Mouse (Mus musculus) v-Abl transformed pro-B cells (cell line): Measurements from ENCODE around the gene Rapgef2.
"Not testable (repeated sequence)": the region's sequence is repeated elsewhere in the genome, so short reads cannot be mapped to it uniquely, and the experiment has no call there.

Experiments used
- in situ Hi-C, 2 experiments: fragments of 400-800 bp; cut with MboI; formaldehyde crosslinking; loops; one replicate each; pipeline ENCODE4 v1.15.1; 2025; ENCODE audit not compliant: unreplicated experiment in 2 of 2

Gene Rapgef2

DNA sequence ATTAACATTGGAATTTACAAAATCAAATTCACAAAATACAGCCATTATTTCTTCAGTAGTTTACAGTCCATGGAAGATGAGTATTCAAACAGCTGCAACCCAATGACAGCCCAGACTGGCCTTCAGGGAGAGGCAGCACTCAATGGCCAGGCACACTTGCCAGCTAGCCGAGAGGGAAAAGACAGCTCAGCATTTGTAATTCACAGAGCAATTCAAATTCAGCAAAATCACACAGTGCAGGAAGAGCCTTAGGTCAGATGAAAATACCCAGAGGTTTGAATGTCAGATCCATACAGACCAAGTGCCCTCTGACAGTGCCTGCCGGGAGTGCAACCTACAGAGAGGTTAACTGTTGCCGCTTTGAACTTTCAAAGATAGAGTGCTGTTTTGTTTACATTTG lies 107.6 kb downstream of the Rapgef2 start:
- in situ Hi-C loops, result no loop called here

DNA sequence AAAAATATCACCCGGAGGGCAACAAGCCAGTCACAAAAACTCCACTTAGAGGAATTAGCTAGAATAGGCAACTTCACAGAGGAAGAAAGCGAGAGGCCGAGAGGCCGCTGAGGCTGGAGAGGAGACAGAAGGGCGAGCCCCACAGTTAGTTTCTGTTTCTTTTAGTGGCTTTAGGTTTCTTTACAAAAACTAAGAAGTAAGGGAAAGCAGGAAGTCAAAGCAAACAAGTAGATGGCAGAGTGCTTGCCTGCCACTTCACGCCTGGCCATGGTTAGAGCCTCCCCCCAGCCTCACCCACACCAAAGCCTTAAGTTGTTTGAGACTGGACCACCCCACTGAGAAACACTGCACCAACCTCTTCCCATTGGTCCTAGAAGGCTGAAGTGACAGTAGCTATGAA lies 108.2 kb downstream of the Rapgef2 start:
- in situ Hi-C loops, result no loop called here

DNA sequence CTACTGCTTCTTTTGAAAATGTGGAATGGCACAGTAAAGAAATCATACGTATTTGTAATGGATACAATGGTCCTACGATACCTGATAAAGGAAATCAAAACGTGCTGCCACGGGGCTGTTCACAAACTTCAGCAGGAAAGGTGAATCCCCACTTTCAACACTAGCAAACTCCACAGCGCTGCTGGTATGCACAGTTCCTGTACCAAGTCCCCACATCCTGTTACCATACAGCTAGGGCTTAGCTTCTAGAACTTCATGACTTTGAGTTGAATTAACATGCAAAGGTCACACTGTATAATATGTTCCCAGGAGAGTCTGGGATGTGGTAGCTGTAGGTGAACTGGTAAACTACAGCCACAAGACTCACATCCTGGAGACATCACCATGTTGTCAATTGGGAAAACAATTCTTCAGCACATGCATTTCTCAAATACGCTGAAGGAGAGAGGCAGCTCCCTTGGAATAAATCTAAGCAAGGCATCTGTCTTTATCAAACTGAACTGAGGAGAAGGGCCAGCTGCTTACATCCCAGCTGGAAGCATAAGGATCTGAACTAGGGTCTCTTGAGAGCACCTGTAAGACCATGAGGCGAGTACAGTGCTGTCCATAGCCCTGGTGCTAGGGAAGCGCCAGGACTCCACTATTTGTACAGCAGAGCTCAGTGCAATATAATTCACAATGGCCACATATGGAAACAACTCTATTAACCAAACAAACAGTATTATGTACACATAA lies 109.0 kb downstream of the Rapgef2 start:
- in situ Hi-C loops, result no loop called here

DNA sequence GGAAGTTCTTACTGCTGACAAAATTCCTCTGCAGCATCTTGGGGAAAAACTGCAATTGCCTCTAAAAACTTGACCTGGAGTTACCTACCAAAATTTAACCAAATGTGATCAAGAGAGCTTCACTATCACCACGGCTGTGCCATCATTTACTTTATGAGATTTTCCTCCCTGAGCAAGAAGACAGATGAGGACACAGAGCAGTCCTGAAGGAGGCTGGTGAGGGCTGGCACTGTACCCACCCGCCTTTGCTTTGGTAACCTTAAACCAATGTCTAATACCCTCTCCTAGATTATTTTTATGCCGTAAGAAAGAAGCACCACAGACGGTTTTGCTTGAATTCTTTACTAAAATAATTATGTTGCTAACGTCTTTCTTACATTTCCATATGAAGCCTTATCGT lies 112.1 kb downstream of the Rapgef2 start:
- in situ Hi-C loops, result no loop called here

DNA sequence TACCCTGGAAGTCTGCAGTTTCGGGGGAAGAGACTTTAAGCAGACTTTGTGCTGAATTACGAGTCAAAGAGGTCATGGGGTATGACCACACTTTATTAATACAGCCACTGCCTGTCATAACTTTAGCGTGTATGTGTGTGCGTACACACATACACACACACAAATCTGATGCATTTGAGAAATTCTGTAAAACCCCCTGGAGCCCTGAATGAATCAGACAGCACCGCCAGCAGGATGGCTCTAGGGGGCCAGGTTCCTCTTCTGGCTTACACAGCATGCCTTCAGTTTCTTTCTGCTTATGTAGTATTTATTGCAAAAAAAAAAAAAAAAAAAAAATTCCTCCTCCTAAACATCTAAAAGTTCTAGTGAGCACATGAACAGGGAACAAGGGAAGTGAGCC lies 113.0 kb downstream of the Rapgef2 start:
- in situ Hi-C loops, result no loop called here

DNA sequence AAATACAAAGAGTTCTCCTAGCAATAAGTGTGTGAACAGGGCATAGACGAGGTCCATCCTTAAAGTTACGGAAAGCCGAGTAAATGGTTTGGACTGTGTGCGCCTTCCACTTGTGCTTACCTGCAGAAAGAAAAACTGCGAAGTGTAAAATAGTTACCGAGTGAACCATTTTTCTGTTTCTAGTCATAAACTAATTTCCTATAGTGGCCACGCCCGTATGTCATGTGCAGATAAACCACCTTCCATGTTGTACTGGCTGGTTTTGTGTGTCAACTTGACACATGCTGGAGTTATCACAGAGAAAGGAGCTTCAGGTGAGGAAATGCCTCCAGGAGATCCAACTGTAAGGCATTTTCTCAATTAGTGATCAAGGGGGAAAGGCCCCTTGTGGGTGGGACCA lies 115.2 kb downstream of the Rapgef2 start:
- in situ Hi-C loops, result not testable (repeated sequence)

DNA sequence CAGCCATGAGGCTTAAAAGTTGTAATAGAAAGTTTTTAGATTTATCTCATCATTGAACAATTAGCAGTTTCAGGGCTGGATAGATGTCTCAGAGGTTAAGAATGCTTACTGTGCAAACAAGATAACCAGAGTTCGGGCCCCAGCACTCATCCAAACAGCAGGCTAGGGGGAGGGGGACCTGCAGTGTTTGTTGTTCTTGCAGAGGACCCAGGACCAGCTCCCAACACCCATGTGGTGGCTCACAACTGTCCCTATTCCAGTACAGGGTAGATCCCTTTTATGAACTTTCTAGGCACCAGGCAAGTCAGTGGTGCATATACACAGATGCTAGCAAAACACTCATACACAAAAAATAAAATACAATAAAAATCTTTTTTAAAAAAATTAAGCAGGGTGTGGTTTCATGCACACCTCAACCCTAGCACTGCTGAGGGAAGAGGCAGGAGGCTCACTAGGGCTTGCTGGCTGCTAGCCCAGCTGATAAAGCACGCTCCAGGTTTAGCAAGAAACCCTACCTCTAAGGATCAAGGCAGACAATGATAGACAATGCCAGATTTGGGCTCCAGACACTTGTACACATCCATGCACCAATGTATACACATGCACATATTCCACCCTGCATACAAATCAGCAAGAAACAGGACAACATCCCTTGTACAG lies 118.0 kb downstream of the Rapgef2 start:
- in situ Hi-C loops, result no loop called here

DNA sequence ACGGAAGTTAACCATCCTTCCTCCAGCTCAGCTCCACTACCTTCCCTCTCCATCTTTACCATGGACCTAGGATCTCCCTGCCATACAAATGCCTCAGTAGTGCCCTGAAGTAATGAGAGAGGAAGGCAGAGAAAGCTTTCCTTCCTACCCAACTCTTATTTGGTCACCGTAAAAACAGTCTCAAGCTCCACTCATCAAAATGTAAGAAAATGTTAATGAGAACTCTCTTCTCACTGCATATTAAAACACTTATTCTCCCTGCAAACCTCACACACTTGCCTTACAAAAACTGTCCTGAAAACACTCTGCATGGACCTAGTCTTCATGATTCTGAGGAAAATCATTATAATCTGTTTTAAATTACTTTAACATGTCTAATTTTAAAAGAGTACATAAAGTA lies 118.7 kb downstream of the Rapgef2 start:
- in situ Hi-C loops, result no loop called here

DNA sequence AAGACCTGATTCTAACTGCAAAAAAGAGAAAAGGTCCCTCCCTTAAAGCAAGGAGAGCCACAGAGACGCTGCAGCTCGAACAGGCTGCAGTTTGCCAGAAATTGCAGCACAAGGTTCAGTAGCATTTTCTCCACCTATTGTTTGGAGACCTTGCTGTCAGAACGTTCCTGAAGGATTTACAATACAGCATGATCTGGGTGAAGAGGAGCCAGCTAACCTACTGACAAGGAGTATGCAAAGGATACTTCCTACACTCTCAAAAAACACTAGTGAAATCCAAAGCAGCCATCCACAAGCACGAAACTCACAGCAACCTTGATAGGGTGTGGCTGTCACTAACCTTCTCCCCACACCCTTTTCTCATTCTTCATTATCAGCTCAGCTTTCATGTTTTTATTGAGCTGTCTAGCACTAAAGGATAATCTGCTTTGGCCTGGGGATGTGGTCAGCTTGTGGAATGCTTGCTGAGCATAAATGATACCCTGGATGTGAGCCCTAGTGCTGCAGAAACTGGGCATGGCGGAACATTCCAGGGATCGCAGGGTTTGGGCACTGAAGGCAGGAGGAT lies 124.4 kb downstream of the Rapgef2 start:
- in situ Hi-C loops, result no loop called here

DNA sequence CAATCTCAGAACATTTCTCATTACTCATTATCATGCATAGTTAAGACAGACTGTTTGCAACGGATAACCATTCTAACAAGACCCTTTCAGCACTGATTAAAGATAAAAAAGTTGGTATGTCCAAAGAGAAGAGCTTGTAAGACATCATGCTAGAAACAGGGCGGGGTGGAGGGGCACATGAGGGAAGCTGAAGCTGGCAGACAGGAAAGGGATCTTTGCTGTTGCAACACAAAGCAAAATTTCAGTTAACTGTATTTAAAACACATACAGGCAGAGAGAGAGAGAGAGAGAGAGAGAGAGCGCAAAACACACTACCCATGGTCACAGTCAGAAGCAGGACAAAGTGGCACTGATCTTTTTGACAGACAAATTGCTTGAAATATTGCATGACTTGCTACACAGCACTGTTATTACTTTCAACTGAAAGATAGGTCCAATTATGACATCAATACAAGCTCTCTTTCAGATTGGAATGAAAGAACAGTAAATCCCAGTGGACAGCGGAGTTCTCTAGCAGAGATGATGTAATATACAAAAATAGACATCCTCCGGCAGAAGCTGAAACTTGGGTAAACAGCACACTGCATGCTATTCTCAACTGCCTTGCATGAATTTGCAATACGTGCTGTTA lies 125.1 kb downstream of the Rapgef2 start:
- in situ Hi-C loops, result no loop called here

DNA sequence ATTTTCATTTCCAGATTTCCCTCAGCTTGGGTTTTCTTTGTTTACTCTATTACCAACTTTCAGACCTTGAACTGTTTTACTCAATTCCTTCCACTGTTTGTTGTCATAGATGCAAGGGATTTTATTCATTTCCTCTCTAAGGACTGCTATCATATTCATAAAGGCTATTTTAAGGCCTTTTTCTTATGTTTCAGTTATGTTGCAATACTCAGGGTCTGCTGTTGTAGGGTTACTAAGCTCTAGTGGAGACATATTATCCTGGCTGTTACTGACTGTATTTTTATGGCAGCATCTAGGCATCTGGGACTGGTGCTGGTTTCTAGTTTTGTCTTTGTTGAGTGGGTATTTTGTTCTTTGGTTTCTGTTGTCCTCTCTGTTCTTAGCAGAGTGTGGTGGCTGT lies 128.1 kb downstream of the Rapgef2 start:
- in situ Hi-C loops, result no loop called here

DNA sequence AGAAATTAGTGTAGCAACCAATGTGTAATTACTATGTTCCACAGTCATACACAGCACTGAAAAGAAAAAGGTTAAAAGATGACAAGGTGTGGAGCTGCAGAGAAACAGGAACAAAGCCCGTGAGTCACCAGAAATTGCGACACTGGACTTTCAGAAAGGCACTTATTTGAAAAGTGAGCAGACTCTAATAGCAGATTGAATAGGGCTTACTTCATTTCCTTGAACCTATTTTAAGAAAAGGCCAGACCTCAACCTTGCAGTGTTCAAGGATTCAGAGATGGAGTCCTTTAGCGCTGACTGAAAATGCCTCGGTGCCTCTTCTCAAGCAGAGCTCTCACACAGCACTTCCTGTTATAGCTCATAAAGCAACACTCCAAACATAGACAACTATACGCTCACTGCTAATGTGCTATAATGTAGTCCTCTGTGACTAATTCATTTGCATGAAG lies 133.3 kb downstream of the Rapgef2 start:
- in situ Hi-C loops, result no loop called here

DNA sequence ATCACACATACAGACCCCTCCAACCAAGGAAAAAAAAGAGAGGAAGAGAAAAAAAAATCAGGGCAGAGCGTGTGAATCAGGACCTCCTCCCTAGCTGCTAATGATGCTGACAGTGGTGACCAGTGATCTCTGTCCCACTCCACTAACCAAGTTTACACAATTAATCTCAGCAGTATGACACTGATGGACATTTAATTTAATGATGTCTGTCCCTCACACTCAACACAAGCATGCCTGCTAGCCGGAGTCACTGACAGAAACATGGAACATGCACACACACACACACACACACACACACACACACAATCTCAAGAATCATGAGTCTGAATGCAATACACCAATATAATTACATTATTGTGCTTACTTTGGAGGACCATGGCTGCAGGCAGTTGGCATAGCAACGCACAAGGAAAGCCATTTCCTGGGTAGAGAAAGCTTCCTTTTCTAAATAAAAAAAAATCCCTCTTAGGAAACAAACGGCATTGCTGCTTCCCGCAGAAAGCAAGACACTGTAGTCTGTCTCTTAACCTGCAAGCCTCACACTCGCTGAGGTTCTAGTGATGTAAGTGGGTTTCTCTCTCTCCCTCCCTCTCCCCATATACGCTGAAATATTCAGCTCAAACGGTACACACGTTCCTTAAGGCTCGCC lies 140.8 kb downstream of the Rapgef2 start:
- in situ Hi-C loops, result no loop called here

DNA sequence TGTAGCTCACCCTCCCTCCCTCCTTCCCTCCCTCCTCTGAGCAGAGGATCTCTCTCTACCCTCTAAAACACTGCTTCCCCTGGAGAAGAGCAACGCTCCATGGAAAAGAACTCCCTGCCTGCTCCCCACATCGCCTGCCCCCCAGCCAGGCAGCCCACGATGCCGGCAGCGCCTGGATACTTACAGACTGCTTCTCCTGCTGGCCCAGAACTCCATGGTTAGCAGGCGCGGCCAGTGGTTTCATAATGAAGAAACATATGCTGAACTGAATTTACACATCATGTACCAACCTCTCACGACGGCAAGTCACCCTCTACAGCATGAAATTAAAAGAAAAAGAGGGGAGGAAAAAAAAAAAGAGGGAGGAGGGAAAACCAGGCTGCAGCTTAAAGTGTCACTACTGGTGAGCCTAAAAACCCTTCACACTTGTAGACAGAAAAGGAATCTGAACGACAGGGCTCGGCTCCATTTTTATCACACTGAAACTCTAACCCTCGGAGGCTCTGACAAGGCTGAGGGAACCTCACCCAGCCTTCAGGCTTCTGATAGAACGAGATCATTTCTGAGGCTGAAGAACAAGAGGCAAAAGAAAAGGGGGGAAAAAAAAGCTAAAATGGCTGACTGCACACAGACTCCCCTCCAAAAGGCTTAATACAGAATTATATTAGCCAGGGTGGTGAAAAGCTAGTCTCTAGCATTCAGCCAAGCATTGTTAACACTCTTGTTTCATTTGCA lies 141.5 kb downstream of the Rapgef2 start:
- in situ Hi-C loops, result no loop called here

DNA sequence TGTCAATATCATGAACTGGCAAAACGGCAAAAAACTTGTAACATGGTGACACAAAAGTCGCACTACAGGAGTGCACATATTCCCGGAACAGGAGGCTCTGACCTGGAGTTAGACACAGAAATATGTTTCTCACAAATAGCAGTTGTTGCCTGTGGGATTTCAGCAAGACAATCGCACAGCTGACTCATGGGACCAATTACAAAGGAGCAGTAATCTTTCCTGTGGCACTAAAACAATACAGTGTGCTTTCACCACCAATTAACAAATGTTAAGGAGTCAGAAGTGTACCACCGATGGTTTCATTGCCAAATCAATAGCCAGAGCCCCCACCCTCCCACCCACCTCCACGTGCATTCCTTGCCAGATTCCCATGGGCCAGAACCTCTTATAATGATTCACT lies 142.2 kb downstream of the Rapgef2 start:
- in situ Hi-C loops, result no loop called here

DNA sequence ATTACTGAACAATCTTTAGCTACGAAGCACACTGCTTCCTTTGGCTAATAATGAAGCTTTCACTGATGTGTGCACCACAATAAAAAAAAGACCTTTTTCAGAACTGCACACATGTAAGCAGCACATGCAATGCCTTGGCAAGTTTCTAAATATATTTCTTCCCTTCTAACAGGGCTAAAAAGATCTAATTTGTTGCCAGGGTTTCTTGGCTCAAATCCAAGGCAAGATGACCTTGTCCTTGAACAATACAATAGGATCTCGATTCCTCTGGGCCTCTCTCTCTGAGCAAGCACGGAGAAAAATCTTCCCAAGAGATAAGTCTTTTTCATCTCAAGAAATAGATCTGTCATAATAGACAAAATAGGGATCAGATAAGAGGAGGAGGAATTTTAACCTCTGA lies 147.1 kb downstream of the Rapgef2 start:
- in situ Hi-C loops, result no loop called here

DNA sequence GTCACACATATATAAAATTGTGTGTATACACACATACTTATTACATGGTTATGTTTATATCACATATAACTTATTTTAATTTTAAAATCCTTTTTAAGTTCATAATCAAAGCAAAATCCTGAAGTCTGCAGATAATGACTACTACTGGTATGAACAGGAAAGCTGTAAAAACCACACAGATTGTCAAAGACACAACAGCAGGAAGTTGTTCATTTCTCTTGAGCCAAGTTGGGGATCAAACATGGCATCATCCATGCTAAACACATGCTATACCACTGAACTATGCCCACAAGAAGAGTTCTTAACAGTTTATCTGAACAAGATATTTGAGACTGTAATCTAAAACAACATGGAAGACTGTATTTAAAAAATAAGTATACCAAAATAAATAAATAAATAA lies 147.7 kb downstream of the Rapgef2 start:
- in situ Hi-C loops, result no loop called here

DNA sequence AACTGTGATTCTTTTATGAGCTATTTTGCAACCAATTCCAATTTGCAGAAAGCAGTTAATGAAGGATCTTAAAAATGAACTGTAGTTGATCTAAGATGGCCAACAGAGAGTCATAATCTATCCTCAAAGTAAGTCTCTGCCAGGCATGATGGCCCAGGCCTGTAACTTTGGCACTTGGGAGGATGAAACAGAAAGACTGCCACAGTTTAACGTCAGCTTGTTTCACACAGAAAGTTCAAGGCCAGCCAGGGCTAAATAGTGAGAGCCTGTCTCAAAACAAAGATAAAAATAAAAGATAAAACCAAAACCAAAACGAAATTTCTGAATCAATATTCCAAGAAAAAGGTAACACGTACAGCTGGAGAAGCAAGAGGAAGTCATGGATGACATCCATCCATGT lies 155.3 kb downstream of the Rapgef2 start:
- in situ Hi-C loops, result no loop called here

DNA sequence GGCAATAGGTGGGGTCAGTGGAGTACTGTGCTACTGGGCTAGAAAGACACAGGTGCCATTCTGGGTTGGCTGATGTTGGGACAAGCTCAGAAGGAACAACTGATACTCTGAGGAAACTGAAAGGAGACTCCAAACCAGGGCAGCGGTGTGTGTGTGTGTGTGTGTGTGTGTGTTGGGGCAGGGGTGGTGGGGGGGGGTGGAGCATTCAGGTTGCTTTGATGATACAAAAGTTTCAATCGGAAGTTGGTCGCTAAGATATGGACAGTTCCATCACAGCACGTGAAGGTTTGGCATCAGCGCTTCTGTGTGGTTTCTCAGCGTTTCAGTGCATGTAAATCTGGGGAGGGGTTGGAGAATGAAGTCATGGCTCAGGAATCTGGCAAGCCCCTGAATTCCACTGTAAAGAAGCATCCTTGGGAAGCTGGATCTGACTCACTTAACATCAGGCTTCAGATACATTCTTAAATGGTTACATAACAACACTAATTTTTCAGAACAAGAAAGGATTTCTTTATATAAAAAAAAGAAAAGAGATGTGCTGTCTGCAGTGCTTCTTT lies 157.2 kb downstream of the Rapgef2 start:
- in situ Hi-C loops, result no loop called here

DNA sequence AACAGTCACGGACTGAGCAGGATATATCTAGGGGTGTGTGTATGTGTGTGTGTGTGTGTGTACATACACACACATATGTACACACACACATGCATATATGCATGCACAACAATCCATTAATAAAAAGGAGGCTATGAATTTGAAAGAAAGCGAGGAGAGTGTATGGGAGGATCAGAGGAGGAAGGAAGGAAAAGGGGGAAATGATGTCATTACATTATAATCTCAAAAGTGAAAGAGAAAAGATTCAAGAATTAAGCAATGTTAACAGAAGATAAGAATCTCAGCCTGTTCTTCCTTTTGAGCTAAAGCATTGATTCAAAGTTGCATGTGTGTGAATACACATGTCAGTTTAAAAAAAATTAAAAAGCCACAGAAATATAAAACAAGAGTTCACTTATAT lies 158.5 kb downstream of the Rapgef2 start:
- in situ Hi-C loops, result no loop called here
